Mouse (Mus musculus): ENCODE results near the gene Bmp4. TPM values are rescaled to one million over a fixed set of nuclear protein-coding genes. Genes with fewer than 3 reads are reported as not detected.

The Bmp4 gene
- total RNA-seq, 1 experiment, result 36.5 TPM

DNA sequence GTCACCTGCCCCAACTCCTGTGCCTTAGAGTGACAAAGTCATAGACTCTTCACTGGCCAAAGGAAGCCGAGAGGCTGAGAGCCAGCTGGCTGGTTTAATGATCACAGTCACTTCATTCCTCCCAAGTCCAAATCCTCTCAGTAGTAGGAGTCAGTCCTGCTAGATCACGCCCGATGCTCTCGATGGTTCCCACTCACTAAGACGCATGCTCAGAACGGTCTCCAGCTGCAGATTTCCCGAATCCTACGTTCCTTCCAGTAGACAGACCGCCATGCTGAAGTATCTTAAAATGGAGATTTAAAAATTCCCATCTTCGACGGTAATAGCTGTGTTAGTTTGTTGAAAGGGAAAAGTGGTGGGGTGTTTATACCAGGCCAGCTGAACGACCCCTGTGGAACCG is 36.8 kb upstream of the Bmp4 start:
- DNase-seq (ENCODE audit: low read depth, low spot score), result no peak
- no peak overlapping the region for H3K27ac ChIP-seq (ENCODE audit: insufficient read depth, low read depth, low read length, poor library complexity, severe bottlenecking)
- no peak overlapping the region for H3K9ac ChIP-seq (ENCODE audit: insufficient read depth, low read depth, low read length, poor library complexity, severe bottlenecking)
- H3K4me3 ChIP-seq (ENCODE audit: insufficient read depth in 1 of 2, low read depth in 1 of 2, low read length in 2 of 2, poor library complexity in 1 of 2, severe bottlenecking in 1 of 2), result no peak overlapping the region
- no peaks in the 10 kb centered on the region for H3K36me3 ChIP-seq (ENCODE audit: control insufficient read depth, insufficient read depth, low read length, poor library complexity, severe bottlenecking)
- peaks cover 0 to 2% of the 10 kb centered on the region in 2 experiments; a peak in 1 of 4 replicates for H3K4me1 ChIP-seq (ENCODE audit: control insufficient read depth in 2 of 2, insufficient read depth in 2 of 2, low read length in 2 of 2, poor library complexity in 1 of 2)
- TF ChIP-seq HCFC1 (IDR thresholded peaks at IDR 0.05; ENCODE audit: borderline replicate concordance, insufficient read depth, low read length) (no peak), ZNF384 (IDR thresholded peaks at IDR 0.05; ENCODE audit: low read depth, low read length) (no peak), CHD2 (IDR thresholded peaks at IDR 0.05; ENCODE audit: low read depth, low read length) (no peak), ZC3H11A (IDR thresholded peaks at IDR 0.05; ENCODE audit: borderline replicate concordance, low read depth, low read length) (no peak), MAFK (IDR thresholded peaks at IDR 0.05; ENCODE audit: insufficient read depth, low read depth, low read length) (no peak)
- no peaks in the 10 kb centered on the region for H3K9me3 ChIP-seq (ENCODE audit: control insufficient read depth, insufficient read depth, low read depth, low read length)
- in situ Hi-C loops (cut with MboI; ENCODE audit: low sequenced_read_pairs in 2 of 2, unreplicated experiment in 2 of 2), result no loop called here

DNA sequence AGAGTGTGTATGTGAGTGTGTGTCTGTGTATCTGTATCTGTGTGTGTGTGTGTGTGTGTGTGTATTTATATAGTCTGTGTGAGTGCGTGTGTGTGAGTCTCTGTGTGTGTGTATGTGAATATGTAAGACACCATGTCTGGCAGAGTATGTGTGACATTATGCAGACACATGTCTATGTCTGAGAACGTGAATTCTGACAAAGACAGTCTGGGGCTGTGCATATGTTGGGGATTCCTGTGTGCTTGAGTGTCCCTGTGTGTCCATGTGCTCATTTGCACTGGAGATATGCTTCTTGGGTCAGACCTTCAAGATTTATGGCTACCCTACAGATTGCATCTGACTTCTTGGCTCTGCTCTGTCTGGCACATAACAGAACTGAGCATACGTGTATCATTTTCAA is 31.4 kb upstream of the Bmp4 start:
- Histone ChIP-seq H3K36me3 (ENCODE audit: control insufficient read depth, insufficient read depth, low read length, poor library complexity, severe bottlenecking) (no peaks in the 10 kb centered on the region), H3K4me1 (ENCODE audit: control insufficient read depth in 2 of 2, insufficient read depth in 2 of 2, low read length in 2 of 2, poor library complexity in 1 of 2) (peaks cover 0 to 5% of the 10 kb centered on the region in 2 experiments; a peak in 2 of 4 replicates), H3K4me3 (ENCODE audit: insufficient read depth in 1 of 2, low read depth in 1 of 2, low read length in 2 of 2, poor library complexity in 1 of 2, severe bottlenecking in 1 of 2) (no peak overlapping the region), H3K9ac (ENCODE audit: insufficient read depth, low read depth, low read length, poor library complexity, severe bottlenecking) (no peak overlapping the region), H3K9me3 (ENCODE audit: control insufficient read depth, insufficient read depth, low read depth, low read length) (no peaks in the 10 kb centered on the region), H3K27ac (ENCODE audit: insufficient read depth, low read depth, low read length, poor library complexity, severe bottlenecking) (no peak overlapping the region)
- in situ Hi-C loops (cut with MboI; ENCODE audit: low sequenced_read_pairs in 2 of 2, unreplicated experiment in 2 of 2), result no loop called here
- no peak for DNase-seq (ENCODE audit: low read depth, low spot score)
- TF ChIP-seq MAFK (IDR thresholded peaks at IDR 0.05; ENCODE audit: insufficient read depth, low read depth, low read length), result no peak
- no peak for TF ChIP-seq HCFC1 (IDR thresholded peaks at IDR 0.05; ENCODE audit: borderline replicate concordance, insufficient read depth, low read length)
- no peak for TF ChIP-seq ZNF384 (IDR thresholded peaks at IDR 0.05; ENCODE audit: low read depth, low read length)
- no peak for TF ChIP-seq ZC3H11A (IDR thresholded peaks at IDR 0.05; ENCODE audit: borderline replicate concordance, low read depth, low read length)
- TF ChIP-seq CHD2 (IDR thresholded peaks at IDR 0.05; ENCODE audit: low read depth, low read length), result no peak

DNA sequence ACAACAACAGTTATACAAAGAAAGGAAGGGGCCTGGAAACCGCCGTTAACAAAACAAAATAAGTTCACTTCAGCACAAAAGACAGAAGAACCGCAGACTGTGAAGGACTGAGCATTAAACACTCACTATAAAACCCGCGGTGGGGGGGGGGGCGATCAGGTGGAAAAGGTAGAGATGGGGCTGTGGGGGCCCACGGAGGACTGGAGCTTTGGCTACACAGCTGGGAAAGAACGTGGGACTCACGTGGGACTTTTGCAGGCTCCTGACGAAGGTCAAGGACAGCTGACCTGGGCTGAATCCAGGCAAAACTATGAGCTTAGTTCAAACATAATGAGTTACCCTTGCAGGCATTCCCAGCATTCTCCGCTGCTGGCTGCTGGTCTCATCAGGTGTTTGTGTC is 28.8 kb upstream of the Bmp4 start:
- in situ Hi-C loops (cut with MboI; ENCODE audit: low sequenced_read_pairs in 2 of 2, unreplicated experiment in 2 of 2), result no loop called here
- Histone ChIP-seq H3K4me1 (ENCODE audit: control insufficient read depth in 2 of 2, insufficient read depth in 2 of 2, low read length in 2 of 2, poor library complexity in 1 of 2) (peaks cover 0 to 3% of the 10 kb centered on the region in 2 experiments; a peak in 1 of 4 replicates), H3K4me3 (ENCODE audit: insufficient read depth in 1 of 2, low read depth in 1 of 2, low read length in 2 of 2, poor library complexity in 1 of 2, severe bottlenecking in 1 of 2) (no peak overlapping the region; a peak in 1 of 4 replicates), H3K9ac (ENCODE audit: insufficient read depth, low read depth, low read length, poor library complexity, severe bottlenecking) (0 out of 2 replicates have a peak overlapping the region, but pooled peaks have one; percentile 17), H3K9me3 (ENCODE audit: control insufficient read depth, insufficient read depth, low read depth, low read length) (no peaks in the 10 kb centered on the region), H3K27ac (ENCODE audit: insufficient read depth, low read depth, low read length, poor library complexity, severe bottlenecking) (no peak overlapping the region; the same call in 1 of the 2 replicates), H3K36me3 (ENCODE audit: control insufficient read depth, insufficient read depth, low read length, poor library complexity, severe bottlenecking) (no peaks in the 10 kb centered on the region)
- no peak for DNase-seq (ENCODE audit: low read depth, low spot score)
- TF ChIP-seq CHD2 (IDR thresholded peaks at IDR 0.05; ENCODE audit: low read depth, low read length), result no peak
- TF ChIP-seq HCFC1 (IDR thresholded peaks at IDR 0.05; ENCODE audit: borderline replicate concordance, insufficient read depth, low read length), result no peak
- TF ChIP-seq ZC3H11A (IDR thresholded peaks at IDR 0.05; ENCODE audit: borderline replicate concordance, low read depth, low read length), result no peak
- TF ChIP-seq ZNF384 (IDR thresholded peaks at IDR 0.05; ENCODE audit: low read depth, low read length), result no peak
- TF ChIP-seq MAFK (IDR thresholded peaks at IDR 0.05; ENCODE audit: insufficient read depth, low read depth, low read length), result no peak

DNA sequence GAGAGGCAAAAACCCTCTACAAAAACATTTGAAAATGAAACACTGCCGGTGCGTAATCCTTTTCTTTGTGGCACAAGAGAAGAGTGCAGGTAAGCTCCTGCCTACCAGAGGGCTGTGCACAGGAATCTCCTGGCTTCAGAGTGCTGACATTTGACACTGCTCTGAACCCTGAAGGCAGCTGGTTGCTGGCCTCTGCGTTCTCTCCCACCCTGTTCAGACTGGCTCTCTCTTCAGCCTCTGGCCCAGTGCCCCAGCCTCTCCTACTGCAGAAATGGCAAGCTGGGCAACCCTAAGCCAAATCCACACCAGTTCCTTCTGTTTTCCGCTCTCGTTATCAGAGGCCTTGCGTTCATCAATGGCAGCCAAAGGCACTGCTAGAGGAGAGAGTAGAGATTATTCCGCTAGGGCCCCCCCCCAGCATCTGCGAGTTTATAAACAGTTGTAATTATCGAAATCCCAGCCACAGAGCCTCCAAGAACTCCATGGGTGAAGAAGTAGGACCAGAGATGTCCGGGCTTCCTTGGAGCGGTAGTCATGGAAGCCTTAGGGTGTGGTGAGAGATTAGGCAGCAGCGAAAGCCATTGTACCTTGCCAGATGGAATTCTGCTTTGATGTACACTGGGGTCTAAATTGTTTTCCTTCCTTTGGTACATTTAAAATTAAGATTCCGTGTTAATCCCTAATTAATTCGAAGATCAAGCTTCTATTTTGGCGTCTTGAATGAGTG is 28.1 kb upstream of the Bmp4 start:
- no peak for TF ChIP-seq ZNF384 (IDR thresholded peaks at IDR 0.05; ENCODE audit: low read depth, low read length)
- no peak for TF ChIP-seq HCFC1 (IDR thresholded peaks at IDR 0.05; ENCODE audit: borderline replicate concordance, insufficient read depth, low read length)
- TF ChIP-seq CHD2 (IDR thresholded peaks at IDR 0.05; ENCODE audit: low read depth, low read length), result no peak
- no peak for TF ChIP-seq MAFK (IDR thresholded peaks at IDR 0.05; ENCODE audit: insufficient read depth, low read depth, low read length)
- TF ChIP-seq ZC3H11A (IDR thresholded peaks at IDR 0.05; ENCODE audit: borderline replicate concordance, low read depth, low read length), result no peak
- Histone ChIP-seq H3K9ac (ENCODE audit: insufficient read depth, low read depth, low read length, poor library complexity, severe bottlenecking) (no peak overlapping the region; the same call in 1 of the 2 replicates), H3K36me3 (ENCODE audit: control insufficient read depth, insufficient read depth, low read length, poor library complexity, severe bottlenecking) (no peaks in the 10 kb centered on the region), H3K4me1 (ENCODE audit: control insufficient read depth in 2 of 2, insufficient read depth in 2 of 2, low read length in 2 of 2, poor library complexity in 1 of 2) (peaks cover 0 to 3% of the 10 kb centered on the region in 2 experiments; a peak in 1 of 4 replicates), H3K27ac (ENCODE audit: insufficient read depth, low read depth, low read length, poor library complexity, severe bottlenecking) (no peak overlapping the region), H3K4me3 (ENCODE audit: insufficient read depth in 1 of 2, low read depth in 1 of 2, low read length in 2 of 2, poor library complexity in 1 of 2, severe bottlenecking in 1 of 2) (peak overlapping the region in 1 of 2 experiments; percentile 8; a peak in 1 of 4 replicates), H3K9me3 (ENCODE audit: control insufficient read depth, insufficient read depth, low read depth, low read length) (no peaks in the 10 kb centered on the region)
- in situ Hi-C loops (cut with MboI; ENCODE audit: low sequenced_read_pairs in 2 of 2, unreplicated experiment in 2 of 2), result no loop called here
- no peak for DNase-seq (ENCODE audit: low read depth, low spot score)
